Mouse (Mus musculus) liver, adult (tissue): Measurements from ENCODE around the gene Iqschfp.

Experiments
- GATA4 ChIP-seq: IDR thresholded peaks from 2 replicates; pipeline ENCODE4 v1.6.1; 2014; ENCODE audit warnings: mild to moderate bottlenecking, low read length; ENCODE audit not compliant: insufficient replicate concordance

Gene Iqschfp

DNA sequence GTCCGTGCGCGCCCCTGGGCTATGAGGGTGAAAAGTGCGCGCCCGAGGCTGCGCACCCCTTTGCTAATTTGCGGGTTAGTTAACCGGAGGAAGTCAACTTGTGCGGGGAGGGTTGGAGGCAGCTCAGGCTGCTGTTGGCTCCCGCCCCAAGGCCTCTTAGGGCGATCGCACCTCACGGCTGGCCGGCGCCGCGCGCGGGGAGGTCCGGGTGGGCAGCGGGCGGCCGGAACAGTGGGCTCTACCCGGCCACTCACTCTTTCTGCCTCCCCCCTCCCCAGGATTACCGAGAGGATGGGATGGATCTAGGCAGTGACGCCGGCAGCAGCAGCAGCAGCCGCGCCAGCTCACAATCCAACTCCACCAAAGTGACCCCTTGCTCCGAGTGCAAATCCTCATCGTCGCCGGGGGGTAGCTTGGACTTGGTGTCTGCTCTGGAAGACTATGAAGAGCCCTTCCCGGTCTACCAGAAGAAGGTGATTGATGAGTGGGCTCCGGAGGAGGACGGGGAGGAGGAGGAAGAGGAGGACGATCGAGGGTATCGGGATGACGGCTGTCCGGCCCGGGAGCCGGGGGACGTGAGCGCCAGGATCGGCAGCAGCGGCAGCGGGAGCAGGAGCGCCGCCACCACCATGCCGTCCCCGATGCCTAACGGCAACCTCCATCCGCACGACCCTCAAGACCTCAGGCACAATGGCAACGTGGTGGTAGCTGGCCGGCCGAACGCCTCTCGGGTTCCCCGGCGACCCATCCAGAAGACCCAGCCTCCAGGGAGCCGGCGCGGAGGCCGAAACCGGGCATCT is 602.5 kb downstream of the Iqschfp start:
- TF ChIP-seq GATA4, result no peak

DNA sequence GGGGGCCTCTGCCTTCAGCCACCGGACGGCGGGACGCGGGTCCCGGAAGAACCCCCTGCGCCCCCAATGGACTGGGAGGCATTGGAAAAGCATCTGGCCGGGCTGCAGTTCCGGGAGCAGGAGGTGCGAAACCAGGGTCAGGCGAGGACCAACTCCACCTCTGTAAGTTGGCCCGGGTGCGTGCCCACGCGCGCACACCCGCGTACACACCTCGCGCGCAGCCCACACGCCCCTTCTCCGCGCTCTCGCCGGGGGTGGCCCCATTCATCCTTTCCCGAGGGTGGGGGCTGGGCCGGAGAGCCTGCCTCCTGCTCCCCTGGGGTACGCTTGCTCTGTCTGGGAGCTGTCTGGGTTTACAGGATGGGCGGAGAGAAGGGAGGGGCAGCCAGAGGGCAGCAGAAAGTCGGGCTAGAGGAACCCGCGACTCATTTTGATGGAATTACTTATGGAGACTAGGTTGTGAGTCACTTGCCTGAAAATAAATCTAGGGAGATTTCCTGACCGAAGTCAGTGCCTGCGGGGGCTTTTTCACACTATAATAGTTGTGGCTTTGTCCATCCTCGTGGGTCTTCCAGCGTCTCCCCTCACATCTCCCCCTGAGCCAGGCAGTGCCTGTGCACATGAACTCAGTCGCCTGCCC is 603.2 kb downstream of the Iqschfp start:
- TF ChIP-seq GATA4, result no peak

DNA sequence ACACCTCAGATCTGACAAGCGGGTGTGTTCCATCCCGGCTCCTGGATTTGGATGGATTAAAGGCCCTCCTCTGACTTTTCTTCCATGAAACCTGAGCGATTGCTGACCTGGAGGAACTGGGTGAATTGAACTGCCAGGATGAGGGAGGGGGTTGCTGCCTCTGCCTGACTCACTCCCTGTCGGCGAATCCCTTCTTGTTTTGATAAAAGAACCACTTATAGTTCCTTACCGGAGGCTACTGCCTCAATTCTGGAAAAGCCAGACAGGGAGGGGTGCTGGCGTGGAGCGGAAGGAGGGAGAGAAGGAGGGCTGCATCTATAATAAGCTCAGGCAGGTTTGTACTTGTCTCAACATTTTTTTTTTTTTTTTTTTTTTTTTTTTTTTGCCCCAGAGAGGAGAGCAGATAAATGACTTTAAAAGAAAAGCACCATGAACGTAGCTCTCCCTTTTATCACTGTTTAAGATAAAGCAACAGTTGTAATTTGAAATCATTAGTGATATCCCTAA is 603.8 kb downstream of the Iqschfp start:
- TF ChIP-seq GATA4, result no peak

DNA sequence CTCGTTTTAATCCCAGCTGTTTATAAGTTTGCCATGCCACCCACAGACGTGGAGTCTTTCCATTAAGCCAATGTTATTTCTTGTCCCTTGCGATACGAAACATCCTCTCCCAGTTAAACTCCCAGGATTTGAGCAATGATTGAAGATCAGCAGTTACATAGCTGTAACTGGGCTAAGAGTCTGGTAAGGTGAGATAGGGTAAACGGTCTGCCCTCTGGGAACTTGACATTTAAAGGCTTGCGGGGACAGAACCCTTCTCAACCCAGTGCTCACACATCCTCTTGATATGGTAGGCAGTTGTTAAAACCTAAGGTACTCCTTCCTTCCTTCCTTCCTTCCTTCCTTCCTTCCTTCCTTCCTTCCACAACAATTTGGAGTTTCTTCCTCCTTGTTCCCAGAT is 604.5 kb downstream of the Iqschfp start:
- TF ChIP-seq GATA4, result no peak

DNA sequence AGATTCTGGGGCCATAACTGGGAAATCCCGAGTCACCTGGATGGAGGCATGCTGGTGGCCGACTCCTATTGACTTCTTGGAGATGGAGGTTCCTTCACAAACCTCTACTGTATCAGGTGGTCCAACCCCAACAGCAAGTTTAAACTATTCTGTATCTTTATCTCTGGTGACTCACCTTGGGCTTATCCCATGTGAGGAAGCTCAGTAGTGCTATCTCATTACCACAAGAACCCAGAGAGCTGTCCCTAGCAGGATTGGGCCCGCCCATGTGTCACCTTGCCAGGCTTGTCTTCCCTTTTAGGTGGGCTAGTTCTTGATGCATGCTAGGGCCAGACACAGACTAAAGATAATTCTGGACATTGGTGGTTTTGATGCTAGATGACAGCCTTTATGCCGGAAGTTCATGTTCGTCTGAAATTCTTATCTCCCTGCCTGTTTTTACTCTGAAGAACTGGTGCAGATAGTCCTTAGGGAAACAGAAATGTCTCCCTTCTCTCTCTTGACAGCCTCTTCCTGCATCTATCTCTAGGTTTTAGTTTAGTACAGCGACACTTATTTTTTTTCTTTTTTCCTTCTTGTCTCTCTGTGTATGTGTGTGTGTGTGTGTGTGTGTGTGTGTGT is 607.6 kb downstream of the Iqschfp start:
- no peak for TF ChIP-seq GATA4

DNA sequence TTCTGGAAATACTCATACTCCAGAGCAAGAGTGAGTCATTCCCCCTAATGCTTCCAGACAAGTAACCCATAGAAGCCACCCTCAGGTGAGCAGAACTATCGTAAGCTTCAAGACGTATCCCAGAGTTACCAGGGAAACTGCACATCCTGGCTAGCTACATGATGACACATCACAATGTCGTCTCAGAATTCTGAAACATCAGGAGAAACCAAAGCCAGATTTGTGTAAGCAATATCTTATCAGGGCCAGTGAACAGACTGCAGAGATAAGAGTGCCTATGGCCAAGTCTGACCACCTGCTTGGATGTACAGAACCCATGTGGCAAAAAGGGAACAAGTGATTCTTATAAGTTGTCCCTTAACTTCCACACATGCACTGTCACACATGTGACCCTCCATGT is 612.8 kb downstream of the Iqschfp start:
- no peak for TF ChIP-seq GATA4

DNA sequence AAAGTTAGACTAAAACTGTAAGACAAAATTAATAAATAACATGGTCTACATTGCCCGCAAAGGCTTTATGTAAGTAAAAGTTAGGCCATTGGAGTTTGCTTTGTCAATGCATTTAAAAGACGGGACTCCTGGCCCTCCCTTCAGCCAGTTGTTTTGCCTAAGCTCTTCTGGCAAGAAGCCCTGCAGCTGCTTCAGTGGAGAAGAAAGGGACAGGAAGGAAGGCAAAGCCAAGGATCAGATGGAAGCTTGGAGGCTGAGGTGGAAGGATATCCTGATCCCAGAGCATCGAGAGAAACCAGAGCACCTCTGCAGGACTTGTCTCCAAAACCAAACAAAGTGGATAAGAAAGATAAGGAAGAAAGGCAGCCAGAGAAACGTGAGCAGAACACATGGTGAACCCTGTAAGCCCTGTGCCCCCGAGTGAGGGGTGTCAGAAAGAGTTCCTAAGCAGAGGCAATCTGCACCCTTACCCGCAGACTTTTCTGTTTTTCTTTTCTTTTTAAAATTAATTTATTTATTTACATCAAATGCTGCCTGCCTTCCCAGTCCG is 614.8 kb downstream of the Iqschfp start:
- peak; percentile 53; the same call in 1 of the 2 replicates for TF ChIP-seq GATA4

DNA sequence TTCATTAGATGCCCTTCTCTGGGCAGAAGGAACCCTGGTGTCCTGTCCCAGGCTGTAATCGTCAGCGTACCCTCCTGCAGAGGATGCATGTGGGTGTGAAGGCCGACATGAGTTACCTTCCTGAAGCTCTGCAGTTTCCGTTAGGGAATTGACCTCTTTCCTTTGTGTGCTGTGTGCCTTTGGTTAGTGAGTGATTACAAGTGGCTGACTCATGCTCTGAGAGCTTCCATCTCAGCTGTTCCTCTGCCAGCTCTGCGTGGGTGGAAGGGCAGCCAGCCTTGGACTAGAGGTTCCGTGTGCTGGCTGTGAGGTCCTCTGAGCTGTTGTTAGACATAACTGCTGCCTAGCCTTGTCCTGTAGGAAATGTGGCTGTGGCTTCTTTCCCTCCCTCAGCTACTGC is 616.6 kb downstream of the Iqschfp start:
- peak; percentile 81; the same call in 1 of the 2 replicates for TF ChIP-seq GATA4

DNA sequence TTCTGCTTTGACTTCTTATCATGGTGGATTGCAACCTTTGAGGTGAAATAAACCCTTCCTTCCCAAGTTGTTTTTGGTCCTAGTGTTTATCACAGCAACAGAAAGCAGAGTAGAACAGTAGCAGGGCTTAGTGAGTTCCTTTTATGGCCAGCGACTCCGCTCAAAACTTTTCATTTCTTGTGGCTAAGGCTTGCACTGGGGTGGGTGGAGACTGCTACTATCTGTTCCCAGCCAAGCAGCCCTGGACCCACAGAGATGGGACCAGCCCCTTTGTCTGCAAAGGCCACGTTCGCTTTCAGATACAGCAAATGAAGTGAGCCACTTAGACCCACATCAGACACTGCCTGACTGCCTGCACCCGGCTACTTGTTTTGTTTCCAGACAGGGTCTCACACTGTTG is 618.8 kb downstream of the Iqschfp start:
- TF ChIP-seq GATA4, result no peak

DNA sequence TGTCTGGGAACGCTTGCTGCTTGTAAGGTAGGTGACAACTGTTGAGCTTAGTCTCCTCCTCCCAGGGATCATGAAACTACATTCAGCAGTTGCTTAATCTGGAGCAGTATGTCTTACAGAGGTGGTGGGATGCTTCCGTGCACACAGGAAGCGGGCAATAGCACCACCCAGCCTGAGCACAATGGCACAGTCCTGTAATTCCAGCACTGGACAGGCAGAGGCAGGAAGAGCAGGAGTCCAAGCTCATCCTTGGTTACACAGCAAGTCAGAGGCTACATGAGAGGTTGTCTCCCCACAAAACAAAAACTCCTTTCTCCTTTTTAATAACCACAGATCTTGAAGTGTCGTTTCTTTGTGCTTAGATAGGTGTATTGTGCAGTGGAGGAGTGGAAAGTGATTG is 619.7 kb downstream of the Iqschfp start:
- no peak for TF ChIP-seq GATA4

DNA sequence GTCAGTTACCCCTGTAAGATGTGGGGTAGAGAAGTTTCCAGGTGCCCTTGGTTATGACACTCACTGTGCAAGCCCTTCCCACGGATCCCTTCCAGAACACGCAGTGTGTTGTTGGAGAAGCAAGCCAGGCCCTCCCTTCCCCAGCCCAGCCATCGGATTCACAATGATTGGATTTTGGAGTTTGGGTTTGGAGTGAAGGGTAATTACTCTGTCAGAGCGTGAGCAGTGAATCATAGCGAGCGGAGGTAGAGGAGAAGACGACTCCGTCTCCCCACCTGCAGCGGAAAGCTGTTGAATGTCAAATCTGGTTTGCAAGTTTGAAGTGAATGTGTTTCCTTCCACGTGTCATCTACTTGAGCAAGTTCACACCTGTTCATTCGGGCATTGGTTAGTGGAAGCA is 620.3 kb downstream of the Iqschfp start:
- TF ChIP-seq GATA4, result no peak

DNA sequence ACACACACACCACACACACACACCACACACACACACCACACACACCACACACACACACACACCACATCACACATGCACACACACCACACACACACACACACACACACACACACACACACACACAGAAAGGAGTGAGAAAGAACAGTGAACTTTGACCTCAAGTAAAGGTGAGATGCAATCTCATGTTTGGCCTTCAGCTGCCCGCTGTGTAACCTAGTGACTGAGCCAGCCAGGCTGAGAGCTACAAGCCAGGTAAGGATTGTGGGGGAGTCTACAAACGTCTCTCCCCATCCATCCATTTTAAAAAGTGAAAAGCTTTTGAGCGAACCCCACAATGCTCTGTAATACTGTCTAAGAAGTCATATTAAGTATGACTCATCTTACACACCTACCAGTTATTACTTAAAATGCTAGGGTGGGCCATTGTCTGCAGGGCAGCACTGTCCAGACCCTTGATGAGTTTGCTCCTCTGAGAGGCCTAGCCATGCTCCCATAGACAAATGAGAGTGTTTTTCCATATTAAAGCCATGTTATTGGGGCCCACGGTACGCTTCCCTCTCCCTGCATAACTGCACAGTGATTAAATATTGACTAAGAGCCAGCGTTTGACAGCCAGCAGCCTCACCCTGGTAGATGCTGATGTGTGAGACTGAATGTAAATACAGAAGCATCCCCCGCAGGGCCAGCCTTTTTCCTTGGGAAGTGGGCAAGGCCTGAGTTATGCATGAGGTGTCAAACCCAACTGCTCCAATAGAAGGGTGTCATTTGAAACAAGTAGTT is 621.5 kb downstream of the Iqschfp start:
- no peak for TF ChIP-seq GATA4

DNA sequence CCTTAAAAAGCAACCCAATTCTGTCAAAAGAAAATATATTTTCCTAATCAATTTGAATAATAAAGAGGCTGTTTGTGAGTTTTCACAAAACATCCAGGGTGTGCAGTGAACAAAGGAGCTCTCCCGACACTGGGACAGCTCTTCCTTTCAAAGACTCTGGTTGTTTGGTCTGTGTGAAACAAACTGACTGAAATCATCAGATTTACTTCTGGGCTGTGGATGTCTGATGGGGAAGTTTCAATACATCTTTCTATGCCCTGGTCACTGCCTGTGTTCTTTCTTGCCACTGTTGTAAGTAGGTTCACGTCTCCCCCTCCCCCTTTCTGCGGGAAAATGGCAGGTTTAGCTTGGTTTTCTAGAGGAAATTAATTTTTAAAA is 622.1 kb downstream of the Iqschfp start:
- TF ChIP-seq GATA4, result no peak

DNA sequence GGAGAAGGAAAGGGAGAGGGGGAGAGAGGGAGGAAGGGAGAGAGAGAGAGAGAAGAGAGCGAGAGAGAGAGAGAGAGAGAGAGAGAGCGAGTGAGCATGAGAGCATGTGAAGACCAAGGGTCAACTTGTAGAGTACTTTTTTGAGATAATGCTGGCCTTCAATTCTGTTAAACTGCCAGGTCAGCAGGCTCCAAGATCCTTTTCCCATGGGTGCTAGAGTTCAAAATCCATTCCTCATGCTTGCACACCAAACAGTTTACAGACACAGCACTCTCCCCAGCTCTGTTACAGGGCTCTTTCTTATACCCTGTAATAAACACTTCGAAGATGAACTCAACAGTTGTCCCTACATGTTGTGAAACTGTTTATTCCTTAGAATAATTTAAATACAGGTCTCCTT is 622.7 kb downstream of the Iqschfp start:
- peak; percentile 41; the same call in 1 of the 2 replicates for TF ChIP-seq GATA4

DNA sequence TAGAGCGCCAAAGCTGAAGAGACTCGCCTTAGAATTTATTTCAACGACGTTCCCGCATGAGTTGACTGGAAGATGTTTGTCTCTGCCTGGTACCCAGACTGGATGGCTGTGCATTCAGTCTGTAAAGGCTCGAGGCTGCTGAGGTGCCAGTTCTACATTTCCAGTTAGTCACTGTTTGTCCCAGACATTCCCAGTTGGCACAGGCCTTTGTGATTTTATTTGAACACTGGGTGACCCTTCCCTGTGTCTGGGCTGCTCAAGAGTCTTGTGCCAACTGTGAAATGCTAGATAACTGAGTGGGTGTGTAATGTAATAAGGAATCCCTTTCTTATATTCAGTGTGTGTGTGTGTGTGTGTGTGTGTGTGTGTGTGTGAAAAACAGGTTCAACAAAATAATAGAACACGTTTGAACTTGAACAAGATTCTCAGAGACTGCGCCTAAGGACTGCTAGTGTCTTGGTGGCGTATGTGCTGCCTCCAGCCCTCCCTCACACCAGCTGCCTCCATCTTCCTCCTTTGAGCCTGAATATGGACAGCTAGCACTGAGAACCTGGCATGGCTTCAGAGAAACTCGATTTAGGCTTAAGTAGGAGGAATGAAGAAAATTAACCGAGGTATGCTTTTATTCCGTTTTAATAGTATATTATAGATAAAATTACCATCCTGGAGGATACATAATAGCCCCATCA is 624.5 kb downstream of the Iqschfp start:
- no peak for TF ChIP-seq GATA4

DNA sequence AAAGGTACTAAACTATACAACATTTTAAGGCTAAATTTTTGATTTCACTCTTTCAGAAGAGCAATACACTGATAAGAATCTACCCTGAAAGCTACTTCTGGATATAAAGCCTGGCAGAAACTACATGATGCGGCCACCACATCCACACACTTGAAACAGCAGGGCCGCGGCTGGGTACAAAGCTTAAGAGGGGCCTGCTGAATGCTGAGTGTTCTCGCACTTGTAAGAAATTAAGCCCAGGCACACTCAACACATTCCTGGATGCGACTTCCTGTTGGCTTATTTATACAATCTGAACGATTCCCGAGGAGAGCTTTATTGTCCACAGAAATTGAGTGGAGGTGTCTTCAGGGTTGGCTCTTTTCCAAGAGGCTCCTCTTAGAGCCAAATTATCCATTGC is 625.2 kb downstream of the Iqschfp start:
- TF ChIP-seq GATA4, result no peak
